Mouse (Mus musculus): ENCODE results near the gene Fen1. TPM values are rescaled to one million over a fixed set of nuclear protein-coding genes. Genes with fewer than 3 reads are reported as not detected.
"Not testable (repeated sequence)": the region's sequence is repeated elsewhere in the genome, so short reads cannot be mapped to it uniquely, and the experiment has no call there.

Gene Fen1
- polyA plus RNA-seq, 1 experiment from 2014 or later, result 86.3 TPM

DNA sequence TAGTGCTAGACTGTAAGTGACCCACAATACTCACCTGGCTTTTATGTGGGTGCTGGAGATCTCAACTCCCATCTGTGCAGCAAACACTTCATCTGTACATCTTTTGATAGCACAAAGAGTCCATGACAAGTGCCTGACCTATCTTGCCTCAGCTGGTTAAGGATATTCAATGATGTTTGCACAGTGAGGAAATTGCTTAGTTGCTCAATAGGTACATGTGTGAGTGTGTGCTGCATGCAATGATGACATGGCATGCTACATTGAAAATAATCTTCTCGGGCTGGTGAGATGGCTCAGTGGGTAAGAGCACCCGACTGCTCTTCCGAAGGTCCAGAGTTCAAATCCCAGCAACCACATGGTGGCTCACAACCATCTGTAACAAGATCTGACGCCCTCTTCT lies 38.0 kb downstream of the Fen1 start:
- not testable (repeated sequence) for H3K9me3 ChIP-seq; H3K4me3 ChIP-seq (replicated peaks); H3K27ac ChIP-seq; ATAC-seq (ENCODE audit: insufficient read depth, low FRiP score, low read depth); H3K4me1 ChIP-seq; H3K36me3 ChIP-seq; H3K4me2 ChIP-seq; H3K27me3 ChIP-seq (replicated peaks); H3K9ac ChIP-seq
- 81% methylated on average over 4 of the region's 4 CpGs for WGBS

DNA sequence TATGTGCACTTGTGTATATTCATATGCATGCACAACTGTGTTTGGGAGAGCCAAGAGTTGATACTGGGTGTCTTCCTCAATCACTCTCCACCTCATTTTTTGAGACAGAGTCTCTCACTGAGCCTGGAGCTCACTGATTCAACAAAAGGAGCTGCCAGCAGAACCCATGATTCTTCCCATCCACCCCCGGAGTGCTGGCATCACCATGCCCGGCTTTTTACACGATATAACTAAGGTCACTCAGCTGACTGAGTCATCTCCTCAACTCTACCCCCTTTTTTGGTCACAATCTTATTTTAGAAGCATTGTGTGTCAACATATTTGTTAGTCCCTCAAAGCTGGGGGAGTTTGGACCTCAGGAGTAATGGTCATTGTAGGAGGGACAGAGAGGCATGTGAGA lies 40.1 kb downstream of the Fen1 start:
- Histone ChIP-seq H3K36me3 (no peaks in the 10 kb centered on the region), H3K4me3 (replicated peaks) (no peak overlapping the region), H3K4me2 (no peak overlapping the region), H3K4me1 (no peaks in the 10 kb centered on the region), H3K9me3 (no peaks in the 10 kb centered on the region), H3K27ac (no peak overlapping the region), H3K27me3 (replicated peaks) (no peaks in the 10 kb centered on the region), H3K9ac (no peak overlapping the region)
- ATAC-seq (ENCODE audit: insufficient read depth, low FRiP score, low read depth), result no peak
- WGBS, result 81% methylated on average over 3 of the region's 3 CpGs

DNA sequence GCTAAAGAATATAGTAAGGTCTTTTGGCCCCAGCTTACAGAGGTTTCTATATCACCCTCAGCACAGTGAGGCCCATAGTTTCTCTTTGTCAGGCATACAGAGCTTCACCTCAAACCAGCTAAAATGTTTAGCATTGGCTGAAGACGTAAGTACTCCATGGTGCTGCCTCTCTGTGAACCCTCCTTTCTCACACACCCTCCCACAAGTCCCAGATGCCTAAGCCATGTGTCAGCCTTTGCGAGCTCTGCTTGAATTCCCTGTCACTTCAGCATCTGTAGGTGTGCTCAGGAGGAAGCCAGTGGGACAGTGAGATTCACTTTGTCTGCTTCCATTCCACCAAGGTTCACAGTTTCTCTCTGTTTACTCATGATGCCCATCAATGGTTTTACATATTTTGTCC lies 46.2 kb downstream of the Fen1 start:
- no peaks in the 10 kb centered on the region for H3K36me3 ChIP-seq
- no peaks in the 10 kb centered on the region for H3K27me3 ChIP-seq (replicated peaks)
- no peak for ATAC-seq (ENCODE audit: insufficient read depth, low FRiP score, low read depth)
- H3K27ac ChIP-seq, result no peak overlapping the region
- H3K4me3 ChIP-seq (replicated peaks), result no peak overlapping the region
- no peak overlapping the region for H3K4me2 ChIP-seq
- WGBS, result 51% methylated on average over 2 of the region's 2 CpGs
- H3K9ac ChIP-seq, result no peak overlapping the region
- no peaks in the 10 kb centered on the region for H3K4me1 ChIP-seq
- H3K9me3 ChIP-seq, result no peaks in the 10 kb centered on the region

- no peak for ATAC-seq (ENCODE audit: insufficient read depth, low FRiP score, low read depth)
- H3K27me3 ChIP-seq (replicated peaks), result no peaks in the 10 kb centered on the region
- H3K36me3 ChIP-seq, result no peaks in the 10 kb centered on the region
- H3K9me3 ChIP-seq, result no peaks in the 10 kb centered on the region
- H3K4me2 ChIP-seq, result no peak overlapping the region
- no peak overlapping the region for H3K9ac ChIP-seq
- H3K27ac ChIP-seq, result no peak overlapping the region; the same call in 1 of the 2 replicates
- WGBS, result 66% methylated on average over 3 of the region's 3 CpGs
- no peak overlapping the region for H3K4me3 ChIP-seq (replicated peaks)
- no peaks in the 10 kb centered on the region for H3K4me1 ChIP-seq
These were observed 54.8 kb downstream of the Fen1 start for GRCm38 (mm10) chr19:10149189-10149588.

Small RNA genes within 50 kb of the gene (microRNA-seq; reads per million reads assigned to microRNA genes)
- 0.77 reads per million for gene Mir6993

Other genes starting within 250 kb of the Fen1 start
- gene Fth1, start 223.6 kb downstream of the Fen1 start, polyA plus RNA-seq (2015; fragmentation: Nextera tagmentation; extraction: Ambion mirVana), result 1,700 and 1,987 TPM in 2 replicates
- gene Best1, start 202.5 kb downstream of the Fen1 start, polyA plus RNA-seq (2015; fragmentation: Nextera tagmentation; extraction: Ambion mirVana), result 0.80 TPM in 2 replicates
- 29.8 and 40.7 TPM in 2 replicates for gene Rab3il1, start 202.5 kb downstream of the Fen1 start, polyA plus RNA-seq (2015; fragmentation: Nextera tagmentation; extraction: Ambion mirVana)
- gene Fads3, start 162.6 kb downstream of the Fen1 start, polyA plus RNA-seq (2015; fragmentation: Nextera tagmentation; extraction: Ambion mirVana), result 17.2 and 17.6 TPM in 2 replicates
- gene Fads2, start 102.4 kb downstream of the Fen1 start, polyA plus RNA-seq (2015; fragmentation: Nextera tagmentation; extraction: Ambion mirVana), result 125 and 139 TPM in 2 replicates
- gene Fads1, start 21.3 kb downstream of the Fen1 start, polyA plus RNA-seq (2015; fragmentation: Nextera tagmentation; extraction: Ambion mirVana), result 111 and 122 TPM in 2 replicates
- 473 and 509 TPM in 2 replicates for gene Tmem258, start 155 bp downstream of the Fen1 start, polyA plus RNA-seq (2015; fragmentation: Nextera tagmentation; extraction: Ambion mirVana)
- 17.5 and 17.8 TPM in 2 replicates for gene Myrf, start 36.6 kb upstream of the Fen1 start, polyA plus RNA-seq (2015; fragmentation: Nextera tagmentation; extraction: Ambion mirVana)
- gene Dagla, start 100.7 kb upstream of the Fen1 start, polyA plus RNA-seq (2015; fragmentation: Nextera tagmentation; extraction: Ambion mirVana), result 3.3 and 3.7 TPM in 2 replicates
- gene Syt7, start 184.9 kb upstream of the Fen1 start, polyA plus RNA-seq (2015; fragmentation: Nextera tagmentation; extraction: Ambion mirVana), result 2.6 and 3.3 TPM in 2 replicates